Mouse (Mus musculus): ENCODE results near the gene A930004D18Rik. TPM values are rescaled to one million over a fixed set of nuclear protein-coding genes. Genes with fewer than 3 reads are reported as not detected.

A930004D18Rik gene
- polyA plus RNA-seq (2016; fragmentation: Nextera tagmentation; extraction: Ambion mirVana): 16.4 and 18.7 TPM in 2 replicates

DNA sequence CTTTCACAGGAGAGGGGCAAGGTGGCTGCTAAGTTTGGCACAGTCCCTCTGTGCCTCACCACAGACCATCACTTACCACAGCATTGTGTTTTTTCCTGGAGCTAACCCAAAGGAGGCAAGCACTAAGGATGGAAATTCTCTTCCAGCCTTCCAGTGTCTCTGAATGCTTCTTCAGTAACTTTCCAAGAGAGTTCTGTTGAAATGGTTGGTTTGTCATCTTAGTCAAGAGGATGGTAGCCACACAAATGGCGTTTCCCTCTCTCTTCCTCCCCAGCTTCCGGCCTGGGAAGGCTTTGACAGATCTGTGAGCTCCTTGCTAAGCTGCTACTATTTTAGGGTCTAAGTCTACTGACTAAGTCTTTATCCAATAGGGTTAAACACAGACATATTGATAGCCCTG is at the start of gene A930004D18Rik:
A930004D18Rik (minus strand) TSS at position 247 of the 400 bp plus-strand sequence.
- Histone ChIP-seq H3K4me3 (no peak within 1 kb of the TSS), H3K27ac (no peak within 1 kb of the TSS), H3K27me3 (no peaks in the 10 kb centered on the region), H3K36me3 (no peaks in the 10 kb centered on the region), H3K9ac (no peak within 1 kb of the TSS), H3K4me2 (replicated peaks) (no peak within 1 kb of the TSS), H3K9me3 (no peaks in the 10 kb centered on the region), H3K4me1 (peaks cover 57% of the 10 kb centered on the region)
- 38% methylated on average over 2 of the region's 2 CpGs for WGBS
- ATAC-seq (ENCODE audit: insufficient number of reproducible peaks, insufficient read depth, low FRiP score, low TSS enrichment): no peak

DNA sequence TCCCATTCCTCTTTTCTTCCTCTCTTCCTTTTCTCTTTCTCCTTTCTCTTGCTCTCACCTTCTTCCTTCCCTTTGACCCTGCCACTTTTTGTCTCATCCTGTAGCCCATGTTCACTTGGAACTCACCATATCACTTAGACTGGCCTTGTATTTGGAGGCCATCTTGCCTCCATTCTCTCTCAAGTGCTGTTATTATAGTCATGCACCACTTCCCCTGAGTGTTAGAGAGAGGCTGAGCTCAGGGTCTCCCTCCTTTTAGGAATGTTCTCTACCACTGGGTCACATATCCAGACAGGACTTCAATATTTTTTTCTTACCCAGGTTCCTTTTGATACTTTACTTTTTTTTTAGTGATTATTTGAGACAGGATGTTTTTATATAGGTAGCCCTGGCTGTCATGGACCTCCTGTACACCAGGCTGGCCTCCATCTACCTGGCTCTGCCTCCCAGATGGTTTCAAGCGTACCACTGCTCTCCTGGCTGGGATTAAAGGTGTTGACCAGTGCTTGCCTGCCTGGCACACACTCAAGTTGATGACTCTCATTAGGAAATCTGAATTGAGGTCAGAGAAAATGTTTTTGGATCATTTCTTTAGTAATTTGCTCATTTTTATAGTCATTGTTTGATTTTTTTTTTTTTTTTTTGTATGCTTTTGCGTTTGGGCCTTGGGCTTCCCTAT is 42.8 kb upstream of the A930004D18Rik start:
- Histone ChIP-seq H3K4me3 (no peak overlapping the region), H3K27ac (no peak overlapping the region), H3K27me3 (no peaks in the 10 kb centered on the region), H3K4me2 (replicated peaks) (no peak overlapping the region), H3K9ac (no peak overlapping the region), H3K36me3 (peaks cover 46% of the 10 kb centered on the region), H3K9me3 (no peaks in the 10 kb centered on the region), H3K4me1 (no peaks in the 10 kb centered on the region)
- no peak for ATAC-seq (ENCODE audit: insufficient number of reproducible peaks, insufficient read depth, low FRiP score, low TSS enrichment)
- WGBS: 87% methylated on average over 2 of the region's 2 CpGs

DNA sequence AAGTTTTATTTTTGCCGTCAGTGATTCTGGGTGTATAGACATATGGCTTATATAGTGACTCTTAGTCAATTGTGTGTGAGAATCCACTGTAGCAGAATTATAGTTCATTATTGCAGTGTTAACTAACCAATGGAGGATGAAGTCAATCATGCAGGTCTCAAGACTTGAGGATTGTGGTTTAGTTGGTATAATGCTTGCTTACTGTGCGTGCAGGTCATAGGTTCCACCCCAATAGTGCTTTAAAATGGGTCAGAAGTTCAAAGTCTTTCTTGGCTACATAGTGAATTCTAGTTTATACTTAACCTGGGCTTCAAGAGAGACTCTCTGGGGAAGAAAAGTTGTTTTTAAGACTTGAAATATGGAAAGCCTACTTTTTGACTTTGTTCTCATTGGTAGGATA is 34.4 kb upstream of the A930004D18Rik start:
- no peak for ATAC-seq (ENCODE audit: insufficient number of reproducible peaks, insufficient read depth, low FRiP score, low TSS enrichment)
- H3K4me2 ChIP-seq (replicated peaks): no peak overlapping the region
- H3K4me1 ChIP-seq: no peaks in the 10 kb centered on the region; the same call in 1 of the 2 replicates
- no peak overlapping the region for H3K9ac ChIP-seq
- H3K4me3 ChIP-seq: no peak overlapping the region
- H3K27me3 ChIP-seq: no peaks in the 10 kb centered on the region
- WGBS: 94% methylated on average over 2 of the region's 2 CpGs
- peaks cover 34% of the 10 kb centered on the region for H3K36me3 ChIP-seq
- no peak overlapping the region for H3K27ac ChIP-seq
- H3K9me3 ChIP-seq: no peaks in the 10 kb centered on the region

DNA sequence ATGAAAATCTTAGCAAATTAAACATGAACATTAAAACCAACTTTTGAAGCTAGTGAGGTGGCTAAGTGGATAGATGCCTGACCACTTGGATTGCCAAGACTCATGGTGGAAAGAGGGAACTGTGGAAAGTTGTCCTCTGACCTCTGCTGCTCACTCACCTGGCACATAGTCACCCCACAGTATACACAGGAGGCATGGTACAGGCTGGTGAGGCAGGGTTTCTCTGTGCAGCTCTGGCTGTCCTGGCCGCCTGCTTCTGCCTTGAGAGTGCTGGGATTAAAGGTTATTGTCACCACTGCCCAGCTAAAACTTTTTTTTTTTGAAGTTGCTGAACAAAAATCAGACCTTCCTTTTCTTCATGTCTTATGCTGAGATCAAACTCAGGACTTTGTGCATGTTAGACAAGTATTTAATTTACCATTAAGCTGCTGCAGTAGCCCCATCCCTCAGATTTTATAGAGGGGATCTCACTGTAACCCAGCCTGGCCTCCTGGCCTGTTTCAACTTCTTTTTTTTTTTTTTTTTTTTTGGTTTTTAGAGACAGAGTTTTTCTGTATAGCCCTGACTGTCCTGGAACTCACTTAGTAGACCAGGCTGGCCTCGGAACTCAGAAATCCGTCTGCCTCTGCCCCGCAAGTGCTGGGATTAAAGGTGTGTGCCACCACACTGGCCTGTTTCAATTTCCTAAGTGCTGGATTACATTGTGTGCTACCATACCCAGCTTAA is 30.7 kb upstream of the A930004D18Rik start:
- no peak overlapping the region for H3K4me2 ChIP-seq (replicated peaks)
- 95% methylated on average over 4 of the region's 4 CpGs for WGBS

DNA sequence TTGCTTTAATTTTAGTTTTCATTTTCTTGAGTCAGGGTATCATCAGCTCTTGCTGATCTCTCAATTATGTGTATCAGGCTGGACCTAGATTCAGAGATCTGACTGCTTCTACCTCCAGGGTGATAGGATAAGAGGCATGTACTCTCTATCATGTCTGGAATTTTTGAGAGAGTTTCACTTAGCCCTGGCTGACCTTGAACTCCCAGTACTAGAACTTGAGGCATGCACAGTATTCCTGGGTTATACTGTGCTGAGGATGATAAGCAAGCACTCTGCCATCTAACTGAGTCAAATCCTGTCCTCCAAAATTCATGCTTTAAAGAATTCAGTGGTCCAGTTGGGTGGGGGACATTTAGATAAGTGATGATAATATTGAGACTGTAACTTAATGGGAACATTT is 28.9 kb upstream of the A930004D18Rik start:
- H3K27ac ChIP-seq: no peak overlapping the region
- H3K9ac ChIP-seq: no peak overlapping the region
- peak overlapping the region; percentile 89; the same call in 1 of the 2 replicates for H3K4me3 ChIP-seq
- H3K4me2 ChIP-seq (replicated peaks): peak overlapping the region; percentile 85
- H3K9me3 ChIP-seq: no peaks in the 10 kb centered on the region
- ATAC-seq (ENCODE audit: insufficient number of reproducible peaks, insufficient read depth, low FRiP score, low TSS enrichment): no peak
- H3K36me3 ChIP-seq: peaks cover 10% of the 10 kb centered on the region; the same call in 1 of the 2 replicates
- no peaks in the 10 kb centered on the region for H3K27me3 ChIP-seq
- peaks cover 11% of the 10 kb centered on the region for H3K4me1 ChIP-seq

More for the DNA sequence above, 30.7 kb upstream of the A930004D18Rik start:
- no peak for ATAC-seq (ENCODE audit: insufficient number of reproducible peaks, insufficient read depth, low FRiP score, low TSS enrichment)
- Histone ChIP-seq H3K9me3 (no peaks in the 10 kb centered on the region), H3K27ac (no peak overlapping the region), H3K4me3 (no peak overlapping the region), H3K4me1 (peaks cover 11% of the 10 kb centered on the region), H3K36me3 (peaks cover 19% of the 10 kb centered on the region), H3K9ac (no peak overlapping the region), H3K27me3 (no peaks in the 10 kb centered on the region)

DNA sequence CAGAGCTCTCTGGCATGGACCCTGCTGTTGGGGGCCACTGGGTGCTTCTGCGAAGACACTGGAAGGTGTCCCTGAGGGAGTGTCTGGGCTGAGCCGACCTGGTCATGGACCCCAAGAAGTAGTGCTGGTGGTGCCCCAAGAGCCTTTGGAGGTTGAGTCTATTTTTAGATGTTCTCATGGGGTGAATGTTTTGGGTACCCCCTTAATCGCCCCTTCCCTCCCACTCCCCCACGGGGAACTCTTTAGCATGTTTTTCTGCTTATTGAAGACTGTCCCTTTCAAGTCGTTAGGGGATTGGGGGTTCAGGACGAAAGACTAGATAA is 28.1 kb upstream of the A930004D18Rik start:
- 7% methylated on average over 6 of the region's 6 CpGs for WGBS
- peak; percentile 19; the same call in 1 of the 2 replicates for ATAC-seq (ENCODE audit: insufficient number of reproducible peaks, insufficient read depth, low FRiP score, low TSS enrichment)

DNA sequence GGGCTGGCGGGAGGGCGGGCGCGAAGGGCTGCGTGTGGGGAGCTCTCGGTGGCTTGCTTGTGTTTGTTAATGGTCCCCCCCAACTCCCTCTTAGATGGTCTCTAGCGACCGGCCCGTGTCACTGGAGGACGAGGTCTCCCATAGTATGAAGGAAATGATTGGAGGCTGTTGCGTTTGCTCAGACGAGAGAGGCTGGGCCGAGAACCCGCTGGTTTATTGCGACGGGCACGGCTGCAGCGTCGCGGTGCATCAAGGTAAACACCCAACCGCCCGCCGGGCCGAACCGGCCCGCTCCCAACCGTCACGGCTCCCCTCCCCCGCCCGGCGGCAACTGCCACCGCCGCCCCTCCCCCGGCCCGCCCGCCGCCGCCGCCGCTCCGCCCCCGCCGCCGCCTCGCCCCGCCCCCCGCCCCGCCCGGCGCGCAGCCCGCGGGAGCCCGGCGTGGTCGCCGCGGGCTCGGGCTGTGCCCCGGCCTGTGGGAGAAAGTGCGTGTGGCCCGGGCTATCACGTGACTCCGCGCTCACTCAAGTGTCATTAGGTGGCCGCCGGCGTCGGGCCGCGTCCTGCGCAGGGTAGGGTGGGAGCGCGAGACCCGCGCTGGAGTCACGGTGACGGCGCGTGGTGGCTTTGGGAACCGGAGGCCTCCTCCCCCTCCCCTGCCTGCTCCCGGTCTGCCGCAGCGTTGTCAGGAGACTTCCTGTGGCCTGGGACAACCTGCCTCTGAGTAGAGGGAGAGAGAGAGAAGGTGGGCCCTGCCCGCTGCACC is 27.6 kb upstream of the A930004D18Rik start:
- WGBS: 0% methylated on average over 55 of the region's 85 CpGs
- H3K9ac ChIP-seq: peak overlapping the region; percentile 97
- peaks cover 11% of the 10 kb centered on the region for H3K4me1 ChIP-seq

More for the DNA sequence above, 28.1 kb upstream of the A930004D18Rik start:
- H3K4me2 ChIP-seq (replicated peaks): peak overlapping the region; percentile 85
- no peaks in the 10 kb centered on the region for H3K9me3 ChIP-seq
- peaks cover 8% of the 10 kb centered on the region; the same call in 1 of the 2 replicates for H3K36me3 ChIP-seq
- H3K4me1 ChIP-seq: peaks cover 11% of the 10 kb centered on the region
- H3K4me3 ChIP-seq: peak overlapping the region; percentile 89
- H3K9ac ChIP-seq: peak overlapping the region; percentile 97
- H3K27ac ChIP-seq: peak overlapping the region; percentile 100
- H3K27me3 ChIP-seq: no peaks in the 10 kb centered on the region

DNA sequence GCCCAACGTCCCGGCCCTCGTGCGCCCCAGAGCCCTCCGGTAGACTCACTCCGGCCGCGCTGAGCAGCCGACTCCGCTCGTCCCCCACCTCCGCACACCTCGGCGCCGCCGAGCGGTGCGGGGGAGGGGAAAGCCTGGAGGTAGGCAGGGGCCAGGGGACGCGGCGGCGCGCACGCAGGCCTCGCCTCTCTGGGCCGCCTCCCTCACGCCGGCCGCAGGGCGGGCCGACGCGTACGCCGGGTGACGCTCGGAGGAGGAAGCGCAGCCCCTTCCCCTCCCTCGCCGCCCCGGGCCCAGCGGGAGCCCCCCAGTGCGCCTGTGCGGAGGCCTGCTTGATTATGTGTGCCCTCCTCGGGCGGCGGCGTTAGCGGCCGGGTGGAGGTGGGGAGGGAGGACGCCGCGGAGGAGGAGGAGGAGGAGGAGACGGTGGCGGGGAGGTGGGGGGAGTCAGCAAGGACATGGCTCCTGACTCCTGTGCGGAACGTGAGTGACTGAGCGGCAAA is 26.9 kb upstream of the A930004D18Rik start:
- ATAC-seq (ENCODE audit: insufficient number of reproducible peaks, insufficient read depth, low FRiP score, low TSS enrichment): peak; percentile 97
- Histone ChIP-seq H3K36me3 (peaks cover 8% of the 10 kb centered on the region; the same call in 1 of the 2 replicates), H3K4me3 (peak overlapping the region; percentile 89), H3K9ac (peak overlapping the region; percentile 97), H3K4me1 (peaks cover 11% of the 10 kb centered on the region), H3K27me3 (no peaks in the 10 kb centered on the region), H3K4me2 (replicated peaks) (peak overlapping the region; percentile 85), H3K27ac (peak overlapping the region; percentile 100), H3K9me3 (no peaks in the 10 kb centered on the region)
- 2% methylated on average over 29 of the region's 58 CpGs for WGBS

More for the DNA sequence above, 27.6 kb upstream of the A930004D18Rik start:
- H3K27me3 ChIP-seq: no peaks in the 10 kb centered on the region
- peak overlapping the region; percentile 85 for H3K4me2 ChIP-seq (replicated peaks)
- H3K9me3 ChIP-seq: no peaks in the 10 kb centered on the region
- H3K27ac ChIP-seq: peak overlapping the region; percentile 100
- peak overlapping the region; percentile 89 for H3K4me3 ChIP-seq
- H3K36me3 ChIP-seq: peaks cover 8% of the 10 kb centered on the region; the same call in 1 of the 2 replicates
- ATAC-seq (ENCODE audit: insufficient number of reproducible peaks, insufficient read depth, low FRiP score, low TSS enrichment): peak; percentile 30

DNA sequence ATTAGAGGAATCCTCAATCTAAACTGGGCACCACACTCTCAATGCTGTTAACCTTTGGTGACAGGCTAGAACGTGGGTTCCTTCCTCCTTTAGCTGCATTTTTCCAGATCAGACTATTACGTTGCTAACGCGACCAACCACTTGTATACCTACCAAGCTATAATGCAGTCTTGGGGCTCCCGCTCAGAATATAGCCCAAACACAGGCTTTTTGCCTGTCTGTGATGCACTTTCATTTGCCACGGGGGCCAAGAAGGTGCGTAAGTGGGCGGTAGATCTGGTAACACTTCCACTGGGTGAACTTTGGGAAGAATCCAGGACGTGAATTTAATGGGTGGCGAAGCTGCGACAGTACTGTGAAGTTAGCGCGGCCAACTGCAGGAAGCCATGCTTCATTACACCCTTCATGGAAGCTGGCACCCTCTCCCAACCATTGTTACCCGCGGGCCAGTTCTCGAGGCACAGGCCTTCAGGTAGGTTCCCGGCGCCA is 26.3 kb upstream of the A930004D18Rik start:
- Histone ChIP-seq H3K36me3 (peaks cover 8% of the 10 kb centered on the region; the same call in 1 of the 2 replicates), H3K4me1 (peaks cover 16% of the 10 kb centered on the region), H3K4me3 (peak overlapping the region; percentile 89), H3K27ac (peak overlapping the region; percentile 100), H3K27me3 (no peaks in the 10 kb centered on the region), H3K9me3 (no peaks in the 10 kb centered on the region), H3K4me2 (replicated peaks) (peak overlapping the region; percentile 85), H3K9ac (peak overlapping the region; percentile 97)
- under 1% methylated on average over 18 of the region's 18 CpGs for WGBS
- ATAC-seq (ENCODE audit: insufficient number of reproducible peaks, insufficient read depth, low FRiP score, low TSS enrichment): peak; percentile 19; the same call in 1 of the 2 replicates

DNA sequence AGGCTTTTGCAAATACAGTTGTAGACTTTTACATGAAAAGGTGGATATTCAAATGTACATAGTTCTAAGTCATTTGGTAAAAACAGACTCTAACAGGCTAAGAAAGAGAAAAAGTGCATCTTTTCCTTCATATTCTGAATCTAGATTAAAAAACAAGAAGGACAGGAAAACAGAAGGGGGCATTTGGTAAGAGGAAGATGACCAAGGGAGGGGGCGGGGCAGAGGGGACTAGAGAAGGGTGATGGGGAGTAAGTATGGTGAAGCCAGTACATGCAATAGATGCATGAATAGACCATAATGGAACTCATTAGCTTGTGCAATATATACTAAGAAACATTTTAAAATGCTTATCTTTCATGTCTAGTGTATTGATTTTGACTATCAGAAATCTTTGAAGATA is 22.9 kb upstream of the A930004D18Rik start:
- no peak overlapping the region for H3K4me3 ChIP-seq
- no peaks in the 10 kb centered on the region for H3K27me3 ChIP-seq
- no peaks in the 10 kb centered on the region for H3K36me3 ChIP-seq
- ATAC-seq (ENCODE audit: insufficient number of reproducible peaks, insufficient read depth, low FRiP score, low TSS enrichment): no peak
- H3K4me2 ChIP-seq (replicated peaks): no peak overlapping the region
- no peaks in the 10 kb centered on the region for H3K9me3 ChIP-seq
- no peak overlapping the region for H3K9ac ChIP-seq
- H3K4me1 ChIP-seq: peaks cover 8% of the 10 kb centered on the region; the same call in 1 of the 2 replicates
- no peak overlapping the region for H3K27ac ChIP-seq
- WGBS: 81% methylated on average over 1 of the region's 1 CpGs

DNA sequence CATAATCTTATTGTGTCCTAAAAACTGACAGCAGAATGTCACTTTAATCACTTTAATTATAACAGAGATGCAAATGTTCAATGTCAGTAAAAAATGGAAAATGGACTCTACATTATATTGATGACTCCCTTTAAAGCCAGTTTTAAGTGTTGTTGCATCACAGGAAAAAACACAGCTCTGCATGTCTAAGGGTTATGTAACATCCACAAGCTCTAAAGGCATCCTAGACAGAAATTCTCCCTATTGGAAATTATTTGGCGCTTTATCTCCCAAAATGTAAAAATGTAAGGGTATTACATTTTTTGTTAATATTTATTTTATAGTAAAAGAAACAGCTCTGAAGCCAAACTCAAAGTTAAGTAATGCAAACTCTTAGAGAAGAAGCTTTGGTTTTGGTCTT is 22.4 kb upstream of the A930004D18Rik start:
- 80% methylated on average over 1 of the region's 1 CpGs for WGBS
- ATAC-seq (ENCODE audit: insufficient number of reproducible peaks, insufficient read depth, low FRiP score, low TSS enrichment): no peak
- Histone ChIP-seq H3K9ac (no peak overlapping the region), H3K36me3 (no peaks in the 10 kb centered on the region), H3K4me3 (no peak overlapping the region), H3K4me1 (peaks cover 8% of the 10 kb centered on the region; the same call in 1 of the 2 replicates), H3K27ac (no peak overlapping the region), H3K27me3 (no peaks in the 10 kb centered on the region), H3K9me3 (no peaks in the 10 kb centered on the region), H3K4me2 (replicated peaks) (no peak overlapping the region)
